Mouse (Mus musculus) bone marrow macrophage, adult 2 months (primary cell): Measurements from ENCODE around the gene Mroh2a.

Source experiments
- CTCF ChIP-seq: IDR thresholded peaks from 2 replicates; pipeline ENCODE4 v1.5.1; 2012; ENCODE audit warnings: low read depth, mild to moderate bottlenecking, low read length, moderate library complexity
- POLR2A ChIP-seq: IDR thresholded peaks from 2 replicates; pipeline ENCODE4 v1.6.1; 2012; ENCODE audit warnings: mild to moderate bottlenecking, low read depth, low read length, borderline replicate concordance

DNA sequence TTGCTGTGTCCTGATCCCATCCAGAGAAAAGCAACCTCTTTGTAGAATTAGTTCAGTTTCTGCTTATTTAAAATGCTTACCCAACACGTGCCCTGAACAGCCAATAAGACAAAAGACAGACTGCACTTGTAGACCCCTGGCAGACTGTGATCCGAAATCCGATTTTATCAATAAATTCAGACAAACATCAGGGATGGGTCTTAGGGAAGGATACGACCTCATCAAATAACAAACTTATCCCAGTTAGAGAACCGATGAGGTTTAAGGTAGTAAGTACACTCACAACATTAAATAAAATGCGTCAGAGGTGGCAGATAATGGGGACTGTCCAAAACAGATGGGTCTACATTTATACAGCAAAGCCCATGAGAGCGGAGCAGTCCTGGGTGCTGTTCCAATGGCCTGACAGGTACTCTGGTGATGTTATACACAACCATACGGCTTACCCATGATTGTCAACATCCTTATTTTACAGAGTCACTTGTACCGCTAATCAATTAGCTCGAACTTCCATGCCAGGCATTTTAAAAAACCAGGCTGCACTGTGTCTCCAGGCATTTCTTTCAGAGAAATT, 49.8 kb downstream of the Mroh2a start:
- TF ChIP-seq CTCF (no peak), POLR2A (no peak)
